Mouse (Mus musculus) E14TG2a.4 (cell line): ENCODE data around the gene Orm2.

Experiments used
- CTCF ChIP-seq: conservative IDR thresholded peaks from 2 replicates; pipeline ENCODE4 v1.5.1; 2014; ENCODE audit warnings: low read length
- NANOG ChIP-seq: IDR thresholded peaks from 2 replicates; pipeline ENCODE4 v1.6.1; 2014; ENCODE audit warnings: borderline replicate concordance, low read length, mixed read lengths

GRCm38 (mm10) chr4:63389121-63389886 is 27.1 kb downstream of the Orm2 start:
- TF ChIP-seq CTCF (no peak), NANOG (no peak)
